Mouse (Mus musculus): ENCODE data around the gene Fn3krp. TPM values are rescaled to one million over a fixed set of nuclear protein-coding genes. Genes with fewer than 3 reads are reported as not detected.

Gene Fn3krp
- 7.1 and 7.6 TPM in 2 replicates for polyA plus RNA-seq (2014; fragmentation: Nextera tagmentation; extraction: Ambion mirVana)

DNA sequence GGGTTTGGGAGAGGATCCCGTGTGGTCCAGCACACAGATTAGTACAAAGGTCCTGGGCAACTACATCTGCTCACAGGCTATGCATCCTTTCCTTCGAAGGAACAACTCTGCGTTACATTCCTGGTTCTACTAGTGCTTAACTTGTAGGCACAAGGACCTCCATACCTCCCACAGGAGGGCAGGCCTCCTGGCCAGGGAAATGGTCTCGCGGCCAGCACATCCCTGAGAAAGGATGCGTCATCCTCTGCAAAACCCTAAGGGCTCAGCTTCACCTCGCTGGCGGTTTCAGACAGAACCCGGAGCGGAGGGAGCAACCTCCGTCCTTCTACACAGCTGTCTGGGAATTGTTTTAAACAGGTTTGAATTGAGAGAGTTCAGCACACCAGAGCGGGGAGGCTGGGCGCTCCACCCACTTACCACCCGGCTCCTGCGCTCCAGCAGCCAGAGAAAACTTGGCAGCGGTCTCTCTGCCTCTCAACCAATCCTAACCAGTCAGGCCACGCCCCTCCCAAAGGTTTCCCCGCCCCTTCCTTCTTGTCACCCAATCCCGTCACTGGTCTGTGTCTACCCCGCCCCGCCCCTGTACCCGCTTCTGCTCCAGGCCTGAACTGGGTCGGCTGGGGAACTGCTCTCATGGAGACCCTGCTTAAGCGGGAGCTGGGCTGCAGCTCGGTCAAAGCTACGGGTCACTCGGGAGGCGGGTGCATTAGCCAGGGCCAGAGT is at the start of gene Fn3krp:
Fn3krp (plus strand) TSS at position 572 of the 723 bp plus-strand sequence.
- H3K27me3 ChIP-seq (ENCODE audit: control insufficient read depth, insufficient read depth, low read length) = no peaks in the 10 kb centered on the region
- no peaks in the 10 kb centered on the region for H3K9me3 ChIP-seq (ENCODE audit: control insufficient read depth, low read length)
- ATAC-seq (ENCODE audit: low FRiP score) (peak; percentile 99), DNase-seq (ENCODE audit: low spot score) (peak; percentile 96)
- peak within 1 kb of the TSS; percentile 74 for H3K9ac ChIP-seq
- H3K4me3 ChIP-seq (replicated peaks; ENCODE audit: low read length) = peak within 1 kb of the TSS; percentile 86
- H3K36me3 ChIP-seq (replicated peaks; ENCODE audit: control insufficient read depth, insufficient read depth) = 0 out of 2 replicates have a peak, but pooled peaks cover 7% of the 10 kb centered on the region
- peaks cover 7% of the 10 kb centered on the region for H3K4me1 ChIP-seq (replicated peaks; ENCODE audit: control insufficient read depth, insufficient read depth, low read length)
- 2% methylated on average over 28 of the region's 28 CpGs for WGBS
- H3K27ac ChIP-seq = peak within 1 kb of the TSS; percentile 64
- peak within 1 kb of the TSS; percentile 92 for H3K4me2 ChIP-seq (replicated peaks)

- Histone ChIP-seq H3K4me2 (replicated peaks) (no peak overlapping the region), H3K9ac (no peak overlapping the region)
- WGBS = 76% methylated on average over 6 of the region's 6 CpGs
These were observed 47.9 kb upstream of the Fn3krp start for GRCm38 (mm10) chr11:121373305-121373704.

DNA sequence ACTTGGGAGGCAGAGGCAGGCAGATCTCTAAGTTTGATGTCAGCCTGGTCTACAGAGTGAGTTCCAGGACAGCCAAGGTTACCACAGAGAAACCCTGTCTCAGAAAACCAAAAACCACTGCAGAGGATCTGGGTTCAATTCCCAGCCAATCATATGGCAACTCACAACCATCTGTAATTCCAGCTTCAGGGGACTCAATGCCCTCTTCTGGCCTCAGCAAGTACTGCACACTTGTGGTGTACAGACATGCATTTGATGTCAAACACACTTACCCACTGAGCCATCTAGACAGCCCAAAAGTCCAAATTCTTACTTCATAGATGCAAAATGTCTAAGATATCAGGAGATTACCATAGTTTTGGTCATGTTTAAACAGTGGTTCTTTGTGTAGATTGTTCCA is 42.6 kb upstream of the Fn3krp start:
- H3K9me3 ChIP-seq (ENCODE audit: control insufficient read depth, low read length) = no peaks in the 10 kb centered on the region
- no peak overlapping the region for H3K4me3 ChIP-seq (replicated peaks; ENCODE audit: low read length)
- DNase-seq (ENCODE audit: low spot score) = no peak
- H3K27me3 ChIP-seq (ENCODE audit: control insufficient read depth, insufficient read depth, low read length) = no peaks in the 10 kb centered on the region
- no peaks in the 10 kb centered on the region for H3K4me1 ChIP-seq (replicated peaks; ENCODE audit: control insufficient read depth, insufficient read depth, low read length)
- no peaks in the 10 kb centered on the region for H3K36me3 ChIP-seq (replicated peaks; ENCODE audit: control insufficient read depth, insufficient read depth)
- no peak overlapping the region for H3K4me2 ChIP-seq (replicated peaks)
- H3K9ac ChIP-seq = no peak overlapping the region
- no peak for ATAC-seq (ENCODE audit: low FRiP score)
- H3K27ac ChIP-seq = no peak overlapping the region

More at GRCm38 (mm10) chr11:121373305-121373704, 47.9 kb upstream of the Fn3krp start:
- Histone ChIP-seq H3K4me1 (replicated peaks; ENCODE audit: control insufficient read depth, insufficient read depth, low read length) (no peaks in the 10 kb centered on the region), H3K36me3 (replicated peaks; ENCODE audit: control insufficient read depth, insufficient read depth) (no peaks in the 10 kb centered on the region), H3K9me3 (ENCODE audit: control insufficient read depth, low read length) (no peaks in the 10 kb centered on the region), H3K27me3 (ENCODE audit: control insufficient read depth, insufficient read depth, low read length) (no peaks in the 10 kb centered on the region), H3K4me3 (replicated peaks; ENCODE audit: low read length) (no peak overlapping the region), H3K27ac (no peak overlapping the region)
- DNase-seq (ENCODE audit: low spot score) = no peak
- no peak for ATAC-seq (ENCODE audit: low FRiP score)

DNA sequence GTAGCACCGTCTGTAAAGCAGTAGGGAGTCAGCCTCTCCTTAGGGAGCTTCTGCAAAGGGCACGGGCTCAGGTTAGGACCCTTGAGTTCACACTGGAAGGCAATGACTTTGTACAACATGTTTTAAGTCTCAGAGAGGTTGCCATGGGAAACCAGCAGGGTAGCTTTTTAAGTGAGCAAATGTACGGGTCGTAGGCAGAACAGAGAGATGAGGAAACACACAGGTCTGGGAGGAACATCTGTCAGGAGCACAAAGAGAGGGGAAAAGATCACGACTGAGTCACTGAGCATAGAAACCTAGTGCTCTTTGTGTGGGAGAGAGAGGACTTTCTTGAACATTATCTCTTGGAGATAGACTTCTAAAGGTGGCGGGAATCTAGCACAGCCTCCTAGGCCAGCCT is 40.9 kb upstream of the Fn3krp start:
- ATAC-seq (ENCODE audit: low FRiP score) (no peak), DNase-seq (ENCODE audit: low spot score) (no peak)
- Histone ChIP-seq H3K27ac (no peak overlapping the region), H3K9me3 (ENCODE audit: control insufficient read depth, low read length) (no peaks in the 10 kb centered on the region), H3K4me3 (replicated peaks; ENCODE audit: low read length) (no peak overlapping the region), H3K27me3 (ENCODE audit: control insufficient read depth, insufficient read depth, low read length) (no peaks in the 10 kb centered on the region), H3K4me1 (replicated peaks; ENCODE audit: control insufficient read depth, insufficient read depth, low read length) (no peaks in the 10 kb centered on the region), H3K36me3 (replicated peaks; ENCODE audit: control insufficient read depth, insufficient read depth) (no peaks in the 10 kb centered on the region), H3K9ac (no peak overlapping the region), H3K4me2 (replicated peaks) (no peak overlapping the region)
- 12% methylated on average over 6 of the region's 6 CpGs for WGBS

- Histone ChIP-seq H3K9ac (peak within 1 kb of the TSS; percentile 63), H3K4me3 (replicated peaks; ENCODE audit: low read length) (peak within 1 kb of the TSS; percentile 57), H3K27ac (peak within 1 kb of the TSS; percentile 48; the same call in 1 of the 2 replicates), H3K4me1 (replicated peaks; ENCODE audit: control insufficient read depth, insufficient read depth, low read length) (no peaks in the 10 kb centered on the region), H3K27me3 (ENCODE audit: control insufficient read depth, insufficient read depth, low read length) (no peaks in the 10 kb centered on the region), H3K9me3 (ENCODE audit: control insufficient read depth, low read length) (no peaks in the 10 kb centered on the region), H3K36me3 (replicated peaks; ENCODE audit: control insufficient read depth, insufficient read depth) (no peaks in the 10 kb centered on the region), H3K4me2 (replicated peaks) (peak within 1 kb of the TSS; percentile 69)
- DNase-seq (ENCODE audit: low spot score) (peak; percentile 92), ATAC-seq (ENCODE audit: low FRiP score) (peak; percentile 99)
- 1% methylated on average over 61 of the region's 61 CpGs for WGBS
These were observed 33.2 kb upstream of the Fn3krp start, which contains the start of gene Rab40b for GRCm38 (mm10) chr11:121387750-121388553. Rab40b (minus strand) TSS chr11:121388251.

DNA sequence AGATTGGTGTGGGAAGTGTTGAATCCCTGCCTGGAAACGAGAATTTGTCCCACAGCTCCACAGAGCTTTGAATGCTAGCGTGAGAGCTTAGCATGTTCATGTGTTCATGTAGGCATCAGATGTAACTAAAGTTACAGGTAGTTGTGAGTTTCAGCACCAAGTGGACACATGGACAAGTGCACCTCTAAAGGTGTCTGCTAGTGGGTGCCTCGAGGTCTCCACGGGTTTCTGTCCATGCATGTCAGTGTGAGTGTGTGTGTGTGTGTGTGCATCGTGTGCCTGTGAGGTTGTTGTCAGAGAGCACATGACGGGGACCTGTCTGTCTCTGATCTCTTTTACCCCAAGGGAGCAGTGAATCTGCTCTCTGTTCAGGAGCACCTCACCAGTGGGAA is 32.7 kb upstream of the Fn3krp start:
- no peaks in the 10 kb centered on the region for H3K36me3 ChIP-seq (replicated peaks; ENCODE audit: control insufficient read depth, insufficient read depth)
- ATAC-seq (ENCODE audit: low FRiP score) (peak; percentile 39), DNase-seq (ENCODE audit: low spot score) (no peak)
- peak overlapping the region; percentile 69 for H3K4me2 ChIP-seq (replicated peaks)
- H3K27ac ChIP-seq = no peak overlapping the region
- H3K9me3 ChIP-seq (ENCODE audit: control insufficient read depth, low read length) = no peaks in the 10 kb centered on the region
- H3K4me3 ChIP-seq (replicated peaks; ENCODE audit: low read length) = peak overlapping the region; percentile 57
- no peak overlapping the region for H3K9ac ChIP-seq
- H3K27me3 ChIP-seq (ENCODE audit: control insufficient read depth, insufficient read depth, low read length) = no peaks in the 10 kb centered on the region
- no peaks in the 10 kb centered on the region for H3K4me1 ChIP-seq (replicated peaks; ENCODE audit: control insufficient read depth, insufficient read depth, low read length)
- 11% methylated on average over 6 of the region's 6 CpGs for WGBS

GRCm38 (mm10) chr11:121390793-121391192 is 30.4 kb upstream of the Fn3krp start:
- DNase-seq (ENCODE audit: low spot score) (no peak), ATAC-seq (ENCODE audit: low FRiP score) (no peak)
- WGBS = 70% methylated on average over 3 of the region's 3 CpGs

GRCm38 (mm10) chr11:121392405-121392804 is 28.8 kb upstream of the Fn3krp start:
- no peak for ATAC-seq (ENCODE audit: low FRiP score)
- 94% methylated on average over 3 of the region's 3 CpGs for WGBS
- Histone ChIP-seq H3K27ac (no peak overlapping the region), H3K4me2 (replicated peaks) (no peak overlapping the region), H3K36me3 (replicated peaks; ENCODE audit: control insufficient read depth, insufficient read depth) (no peaks in the 10 kb centered on the region), H3K27me3 (ENCODE audit: control insufficient read depth, insufficient read depth, low read length) (no peaks in the 10 kb centered on the region), H3K4me3 (replicated peaks; ENCODE audit: low read length) (no peak overlapping the region), H3K9me3 (ENCODE audit: control insufficient read depth, low read length) (no peaks in the 10 kb centered on the region), H3K9ac (no peak overlapping the region), H3K4me1 (replicated peaks; ENCODE audit: control insufficient read depth, insufficient read depth, low read length) (no peaks in the 10 kb centered on the region)
- no peak for DNase-seq (ENCODE audit: low spot score)

More at GRCm38 (mm10) chr11:121390793-121391192, 30.4 kb upstream of the Fn3krp start:
- no peak overlapping the region for H3K27ac ChIP-seq
- no peak overlapping the region for H3K4me3 ChIP-seq (replicated peaks; ENCODE audit: low read length)
- H3K9ac ChIP-seq = no peak overlapping the region
- H3K27me3 ChIP-seq (ENCODE audit: control insufficient read depth, insufficient read depth, low read length) = no peaks in the 10 kb centered on the region
- H3K36me3 ChIP-seq (replicated peaks; ENCODE audit: control insufficient read depth, insufficient read depth) = no peaks in the 10 kb centered on the region
- H3K9me3 ChIP-seq (ENCODE audit: control insufficient read depth, low read length) = no peaks in the 10 kb centered on the region
- no peak overlapping the region for H3K4me2 ChIP-seq (replicated peaks)
- no peaks in the 10 kb centered on the region for H3K4me1 ChIP-seq (replicated peaks; ENCODE audit: control insufficient read depth, insufficient read depth, low read length)

- Histone ChIP-seq H3K9me3 (ENCODE audit: control insufficient read depth, low read length) (no peaks in the 10 kb centered on the region), H3K36me3 (replicated peaks; ENCODE audit: control insufficient read depth, insufficient read depth) (no peaks in the 10 kb centered on the region), H3K27ac (no peak overlapping the region), H3K27me3 (ENCODE audit: control insufficient read depth, insufficient read depth, low read length) (no peaks in the 10 kb centered on the region), H3K4me1 (replicated peaks; ENCODE audit: control insufficient read depth, insufficient read depth, low read length) (no peaks in the 10 kb centered on the region), H3K4me3 (replicated peaks; ENCODE audit: low read length) (no peak overlapping the region), H3K4me2 (replicated peaks) (no peak overlapping the region), H3K9ac (no peak overlapping the region)
- 74% methylated on average over 3 of the region's 3 CpGs for WGBS
- DNase-seq (ENCODE audit: low spot score) (no peak), ATAC-seq (ENCODE audit: low FRiP score) (no peak)
These were observed 13.6 kb upstream of the Fn3krp start for GRCm38 (mm10) chr11:121407366-121408155.

Data from hindbrain, embryonic 14.5 days (tissue).